Mouse (Mus musculus): ENCODE results near the gene Chmp6.

Gene Chmp6

DNA sequence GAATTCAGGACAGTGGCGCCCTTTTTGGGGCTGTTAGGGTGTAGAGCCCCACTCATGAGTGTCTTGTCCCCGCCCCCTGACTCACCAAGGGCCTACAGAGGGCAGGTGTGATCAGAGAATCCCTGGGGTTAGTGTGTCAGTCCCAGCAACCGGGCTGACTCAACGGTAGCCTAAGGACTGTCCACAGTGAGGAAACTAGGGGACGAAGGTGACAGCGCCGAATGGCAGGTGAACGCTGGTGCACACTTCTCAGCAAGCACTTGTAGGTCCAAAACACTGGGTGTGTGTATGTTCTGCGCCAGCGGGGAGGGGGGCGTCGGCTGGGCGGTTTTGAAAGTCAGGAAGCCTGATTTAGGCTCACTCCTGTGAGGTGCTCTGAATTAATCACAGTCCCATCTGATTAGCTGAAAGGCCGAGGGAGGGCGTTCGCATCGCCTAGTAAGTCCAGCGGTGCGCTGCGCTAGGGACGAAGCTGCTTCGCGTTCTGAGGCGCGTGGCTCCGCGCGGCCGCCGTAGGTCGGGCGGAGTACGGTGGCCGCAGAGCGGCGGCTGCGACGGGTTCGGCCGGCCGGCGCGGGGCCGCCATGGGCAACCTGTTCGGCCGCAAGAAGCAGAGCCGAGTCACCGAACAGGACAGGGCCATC lies at the start of gene Chmp6:
Chmp6 (plus strand) TSS at position 151 of the 644 bp plus-strand sequence.
- DNase-seq (ENCODE audit: low read depth, low spot score), result peak; percentile 75

DNA sequence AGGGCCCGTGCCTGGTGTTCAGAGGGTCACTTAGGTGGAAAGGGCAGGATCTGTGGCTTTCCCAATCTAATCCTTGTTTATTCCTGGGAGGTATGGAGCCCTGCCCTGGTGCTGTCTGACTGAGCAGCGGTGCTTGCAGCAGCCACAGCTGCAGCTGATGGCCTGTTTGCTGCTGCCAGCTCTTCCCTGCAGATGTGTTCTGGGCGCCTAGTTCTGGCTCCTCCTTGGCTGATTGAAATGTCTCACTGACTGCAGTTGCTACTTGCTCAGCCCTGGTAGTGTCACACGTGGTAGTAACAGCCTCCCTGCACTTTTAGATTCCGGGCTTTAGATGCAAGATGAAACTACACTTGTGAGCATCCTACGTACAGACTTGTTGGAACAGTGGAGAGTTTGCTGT lies 46.4 kb upstream of the Chmp6 start:
- no peak for DNase-seq (ENCODE audit: low read depth, low spot score)

DNA sequence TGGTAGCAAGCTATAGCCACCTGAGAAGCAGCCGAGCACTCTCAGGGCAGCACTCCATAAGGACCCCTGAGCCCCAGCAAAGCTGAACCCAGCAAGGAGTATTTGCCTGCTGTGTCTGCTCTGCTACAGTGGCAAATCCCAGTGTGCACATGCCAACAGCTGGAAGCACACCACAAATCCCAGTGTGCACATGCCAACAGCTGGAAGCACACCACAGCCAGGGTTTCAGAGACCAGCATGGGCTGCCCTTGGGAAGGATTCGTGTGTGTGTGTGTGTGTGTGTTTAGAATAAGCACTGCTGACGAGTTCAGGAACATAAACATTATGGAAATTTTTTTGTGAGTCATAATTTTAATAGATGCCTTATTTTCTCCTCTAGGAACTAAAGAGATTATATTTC lies 45.1 kb upstream of the Chmp6 start:
- no peak for DNase-seq (ENCODE audit: low read depth, low spot score)

DNA sequence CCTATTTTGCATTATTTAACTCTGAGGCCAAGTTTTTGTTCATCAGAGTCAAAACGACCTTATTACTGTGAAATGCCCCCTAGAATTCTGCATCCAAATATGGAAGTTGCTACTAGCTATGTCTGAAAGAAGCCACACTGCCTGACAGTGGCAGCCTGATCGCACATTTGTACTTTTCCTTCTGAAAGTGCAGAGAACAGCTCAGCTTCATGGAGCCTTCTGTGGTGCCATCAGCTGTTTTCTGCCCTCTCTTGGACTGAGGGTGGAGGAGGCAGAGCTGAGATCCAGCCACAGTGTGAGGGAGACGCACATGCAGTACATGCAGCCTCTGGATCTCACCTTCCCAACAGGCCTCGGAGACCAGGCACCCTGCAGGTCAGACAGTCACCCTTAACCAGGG lies 44.7 kb upstream of the Chmp6 start:
- DNase-seq (ENCODE audit: low read depth, low spot score), result no peak

DNA sequence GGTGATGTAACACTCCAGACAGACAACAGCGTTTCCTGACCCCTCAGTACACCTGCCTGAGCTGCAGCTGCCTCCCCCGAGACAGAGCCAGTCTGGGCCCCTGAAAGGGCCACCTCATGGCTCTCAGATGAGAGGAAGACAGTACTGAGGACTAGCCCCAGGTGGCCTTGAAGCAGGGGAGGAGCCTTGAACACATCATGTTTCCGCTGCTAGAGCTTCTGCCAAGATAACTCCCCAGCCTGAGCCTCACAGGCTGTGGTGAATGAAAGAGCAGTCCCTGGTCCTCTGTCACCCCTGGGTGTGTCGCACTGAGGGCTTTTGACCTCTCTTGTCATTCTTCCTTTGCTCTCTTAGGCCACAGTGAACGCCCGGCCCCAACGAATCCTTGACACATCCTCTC lies 42.1 kb upstream of the Chmp6 start:
- DNase-seq (ENCODE audit: low read depth, low spot score), result no peak

DNA sequence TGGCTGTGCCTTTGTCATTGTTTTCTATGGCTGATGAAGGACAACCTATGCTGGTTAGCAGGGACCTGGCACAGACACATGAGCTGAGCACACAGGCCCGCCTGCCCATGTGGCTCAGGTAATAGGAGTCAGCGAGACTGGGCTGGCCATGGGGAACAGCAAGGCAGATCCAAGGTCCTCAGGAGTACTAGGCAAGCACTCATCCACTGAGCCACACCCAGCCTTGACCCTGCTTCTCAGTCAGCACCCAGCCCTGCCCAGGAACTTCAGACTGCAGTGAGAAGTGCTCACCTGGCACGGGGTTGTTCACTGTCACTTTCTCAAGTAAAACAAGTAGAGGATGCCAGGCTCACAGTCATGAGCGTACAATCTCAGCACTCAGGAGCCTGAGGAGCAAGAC lies 39.6 kb upstream of the Chmp6 start:
- DNase-seq (ENCODE audit: low read depth, low spot score), result no peak

DNA sequence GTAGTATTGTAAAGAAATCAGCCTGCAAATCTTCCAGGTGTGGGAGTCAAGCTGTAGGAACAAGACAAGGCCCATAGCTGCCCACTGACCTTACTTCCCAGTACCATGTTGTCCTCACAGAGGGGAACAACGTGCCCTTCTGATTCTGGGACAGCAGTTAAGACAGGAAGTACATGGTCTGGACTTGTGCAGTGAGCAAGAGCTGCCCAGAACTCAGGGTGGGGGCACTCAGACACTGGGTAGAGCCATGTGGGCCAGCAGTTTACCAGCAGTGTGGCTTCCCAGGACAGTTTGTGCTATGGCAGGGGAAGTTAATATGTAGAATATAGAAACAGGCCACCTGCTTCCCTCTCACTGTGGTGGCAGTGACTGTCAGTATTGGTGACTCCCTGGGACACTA lies 38.4 kb upstream of the Chmp6 start:
- DNase-seq (ENCODE audit: low read depth, low spot score), result no peak

DNA sequence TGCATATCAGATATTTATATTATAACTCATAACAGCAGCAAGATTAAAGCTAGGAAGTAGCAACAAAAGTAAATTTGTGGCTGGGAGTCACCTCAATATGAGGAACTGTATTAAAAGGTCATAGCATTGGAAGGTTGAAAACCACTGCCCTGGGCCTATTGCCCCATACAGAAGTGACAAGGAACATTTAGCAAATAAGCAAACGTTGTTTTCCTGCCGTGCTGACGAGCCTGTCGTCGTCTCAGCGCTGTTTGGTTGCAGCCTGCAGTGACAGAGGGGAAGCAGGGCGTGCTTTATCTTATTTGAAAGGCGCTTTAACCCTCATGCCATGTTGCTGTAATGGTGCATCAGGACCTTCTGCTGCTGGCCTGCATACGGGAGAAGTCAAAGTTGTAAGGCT lies 37.6 kb upstream of the Chmp6 start:
- DNase-seq (ENCODE audit: low read depth, low spot score), result no peak

DNA sequence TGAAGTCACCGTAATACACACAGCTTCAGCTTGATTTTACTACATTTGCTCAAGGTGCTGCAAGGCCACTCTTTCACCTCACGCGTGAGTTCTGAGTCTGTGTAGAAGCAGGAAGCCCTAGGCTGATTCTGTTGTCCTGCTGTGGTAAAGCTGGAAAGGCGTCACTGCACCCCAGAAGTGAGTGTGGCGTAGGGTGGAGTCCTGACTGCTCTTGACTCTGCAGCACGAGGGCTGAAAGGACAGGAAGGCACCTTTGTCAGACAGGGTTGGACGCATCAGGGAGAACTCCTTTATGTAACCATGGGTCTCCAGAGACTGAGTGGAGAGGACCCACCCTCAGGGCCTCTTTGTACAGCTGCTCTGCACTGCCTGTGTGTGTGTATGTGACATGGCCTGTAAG lies 36.1 kb upstream of the Chmp6 start:
- no peak for DNase-seq (ENCODE audit: low read depth, low spot score)

DNA sequence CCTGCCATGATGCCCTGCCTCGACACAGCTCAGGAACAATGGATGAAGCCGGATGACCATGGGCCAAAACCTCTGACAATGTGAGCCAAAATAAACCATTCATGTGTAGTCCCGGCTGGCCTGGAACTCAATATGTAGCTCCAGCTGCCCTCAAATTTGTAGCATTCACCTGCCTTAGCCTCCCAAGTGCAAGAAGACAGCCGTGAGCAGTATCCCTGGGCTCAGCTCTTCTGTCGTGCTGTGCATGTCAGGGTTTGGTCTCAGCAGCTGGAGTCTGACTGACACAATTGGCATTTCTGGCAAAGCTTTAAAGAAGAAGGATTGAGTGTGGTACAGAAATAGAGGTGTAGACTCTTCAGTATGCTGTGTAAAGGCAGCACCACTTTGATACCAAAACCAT lies 33.7 kb upstream of the Chmp6 start:
- no peak for DNase-seq (ENCODE audit: low read depth, low spot score)

DNA sequence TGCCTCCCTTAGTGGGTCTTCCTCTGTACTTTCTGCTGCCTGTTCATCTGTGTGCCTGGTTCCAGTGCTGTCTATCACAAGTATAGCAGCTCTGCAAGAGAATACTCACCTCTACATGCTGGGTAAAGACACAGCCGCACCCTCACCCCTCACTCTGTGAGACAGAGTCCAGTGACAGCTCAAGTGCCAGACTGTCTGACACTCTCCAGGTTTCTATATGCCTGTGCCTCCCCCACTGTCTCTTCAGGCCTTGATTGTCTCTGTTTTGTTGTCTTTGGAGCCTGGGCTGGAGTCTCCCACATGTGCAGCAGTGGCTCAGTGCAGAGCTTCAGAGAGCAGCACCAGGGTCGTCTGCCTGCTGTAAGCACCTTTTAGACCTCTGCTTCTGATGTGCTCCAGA lies 29.6 kb upstream of the Chmp6 start:
- DNase-seq (ENCODE audit: low read depth, low spot score), result no peak

DNA sequence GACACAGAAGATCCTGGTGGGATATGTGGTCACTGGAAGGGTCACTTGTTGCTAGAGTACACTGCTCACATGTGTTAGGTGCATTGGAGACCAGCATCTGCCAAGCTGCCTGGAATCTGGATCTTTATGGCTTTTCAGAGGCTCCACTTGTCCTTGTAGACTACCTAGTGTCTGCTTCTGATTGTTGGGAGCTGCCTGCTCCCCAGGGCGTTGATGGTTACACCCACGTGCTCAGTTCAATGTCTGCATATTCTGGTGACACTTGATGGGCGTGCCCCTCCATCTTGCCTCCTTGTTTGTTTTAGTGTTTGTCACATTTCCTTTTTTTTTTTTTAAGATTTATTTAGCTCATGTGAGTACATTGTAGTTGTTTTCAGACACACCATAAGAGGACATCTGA lies 23.3 kb upstream of the Chmp6 start:
- DNase-seq (ENCODE audit: low read depth, low spot score), result no peak

DNA sequence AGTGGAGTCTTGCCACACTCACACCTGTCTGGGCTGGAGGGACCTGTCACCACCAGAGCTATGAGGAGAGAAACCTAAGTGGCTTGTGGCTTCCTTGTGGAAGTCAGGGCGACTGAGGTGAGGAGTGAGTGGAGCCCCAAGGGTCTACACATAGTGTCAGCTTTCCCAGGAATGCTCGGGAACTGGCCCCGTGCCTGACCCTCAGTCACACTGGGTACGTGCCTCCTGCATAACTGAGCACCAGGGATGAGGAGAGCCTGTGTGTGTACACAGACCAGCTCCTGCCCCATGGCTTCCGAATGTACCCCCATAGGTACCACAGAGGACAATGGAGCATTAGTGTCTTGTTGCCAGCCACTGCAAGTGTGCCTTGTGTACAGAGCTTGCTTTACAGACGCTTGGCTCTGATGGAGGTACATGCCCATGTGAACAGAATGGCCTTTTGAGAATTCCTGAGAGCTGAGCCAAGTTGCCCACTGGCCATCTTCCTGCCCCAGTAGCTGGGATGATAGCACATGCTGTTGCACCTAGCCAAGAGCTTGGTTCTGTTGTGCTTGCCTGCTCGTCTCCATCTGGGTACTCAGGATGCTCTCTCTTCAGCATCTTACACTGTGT lies 21.5 kb upstream of the Chmp6 start:
- no peak for DNase-seq (ENCODE audit: low read depth, low spot score)

DNA sequence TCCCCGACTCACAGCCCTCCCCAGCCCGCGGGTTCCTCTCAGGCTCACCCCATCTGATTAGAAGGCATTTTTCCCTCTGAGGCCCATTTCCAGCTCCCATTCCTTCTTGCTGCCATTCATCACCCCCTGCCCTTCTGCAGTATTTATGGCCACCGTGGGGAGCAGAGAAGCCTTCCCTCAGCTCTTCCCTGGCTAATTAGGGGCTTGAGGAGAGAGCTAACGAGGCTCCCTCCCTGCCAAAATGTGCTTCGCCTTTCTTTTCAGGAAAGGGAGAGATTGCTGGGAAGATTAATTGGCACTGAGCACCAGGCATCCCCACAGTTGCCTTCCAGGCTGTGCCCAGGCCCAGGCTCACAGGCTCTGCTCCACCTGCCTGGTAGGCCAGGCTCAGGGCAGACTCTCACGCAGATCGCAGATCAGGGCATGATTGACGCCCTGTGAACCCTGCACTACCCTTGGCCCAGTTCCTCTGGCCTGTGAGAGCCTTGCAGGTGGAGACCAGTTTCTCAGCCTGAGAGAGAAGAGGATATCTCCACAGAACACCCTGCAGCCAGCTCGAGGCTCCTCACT lies 19.5 kb upstream of the Chmp6 start:
- DNase-seq (ENCODE audit: low read depth, low spot score), result no peak

DNA sequence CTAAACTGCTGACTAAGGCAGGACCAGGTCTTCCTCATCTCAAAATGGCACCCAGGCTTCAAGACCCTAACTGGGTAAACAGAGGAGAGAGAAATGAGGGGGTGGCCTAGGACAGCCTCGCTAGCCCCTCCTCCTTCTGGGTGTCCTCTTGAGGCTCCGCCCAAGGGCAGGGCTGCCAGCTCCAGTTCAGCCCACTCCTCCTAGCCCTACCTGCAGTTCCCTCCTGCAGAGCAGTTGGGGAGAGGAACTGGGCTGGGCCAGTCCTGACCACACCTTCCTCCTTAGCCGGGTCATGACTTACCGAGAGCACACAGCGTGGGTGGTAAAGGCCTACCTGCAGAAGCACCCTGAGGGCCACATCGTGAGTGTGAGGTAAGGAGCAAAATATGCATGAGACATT lies 18.6 kb upstream of the Chmp6 start:
- DNase-seq (ENCODE audit: low read depth, low spot score), result peak; percentile 54

DNA sequence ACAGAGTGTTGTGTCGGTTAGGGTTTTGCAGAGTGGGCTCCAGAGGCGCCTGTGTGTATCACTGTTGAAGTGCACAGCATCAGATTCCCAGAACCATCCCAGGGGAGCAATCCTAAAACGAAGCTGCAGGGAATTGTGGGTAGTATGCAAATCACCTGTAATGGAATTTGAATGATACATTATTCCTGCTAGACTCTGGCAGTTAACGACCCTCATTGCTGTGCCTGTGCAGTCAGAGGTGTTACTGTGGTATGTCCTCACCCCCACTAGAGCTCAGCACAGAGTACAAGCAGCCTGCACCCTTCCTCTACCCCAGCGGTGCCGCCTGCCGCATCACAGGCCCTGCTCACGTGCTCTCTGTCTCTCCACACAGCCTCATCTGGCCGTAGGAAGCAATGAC lies 16.2 kb upstream of the Chmp6 start:
- no peak for DNase-seq (ENCODE audit: low read depth, low spot score)

DNA sequence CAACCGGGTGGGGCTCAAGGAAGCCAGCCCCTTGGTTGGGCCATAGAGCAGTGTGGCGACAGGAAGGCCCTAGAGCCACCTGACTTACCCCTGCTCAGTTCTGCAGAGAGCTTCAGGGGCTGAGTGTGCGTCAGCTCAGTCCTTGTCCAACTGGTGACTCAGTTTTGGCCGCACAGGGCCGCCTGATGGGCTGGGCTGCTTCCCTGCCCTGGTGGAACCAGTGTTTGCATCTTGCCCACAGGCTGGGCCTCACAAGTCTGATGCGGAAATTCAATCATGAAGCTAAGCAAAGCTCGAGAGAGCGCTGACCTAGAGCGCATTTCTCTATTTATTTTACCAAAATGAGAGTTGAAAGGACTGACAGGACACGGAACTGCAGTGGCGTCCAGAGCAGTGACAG lies 14.3 kb upstream of the Chmp6 start:
- DNase-seq (ENCODE audit: low read depth, low spot score), result no peak

DNA sequence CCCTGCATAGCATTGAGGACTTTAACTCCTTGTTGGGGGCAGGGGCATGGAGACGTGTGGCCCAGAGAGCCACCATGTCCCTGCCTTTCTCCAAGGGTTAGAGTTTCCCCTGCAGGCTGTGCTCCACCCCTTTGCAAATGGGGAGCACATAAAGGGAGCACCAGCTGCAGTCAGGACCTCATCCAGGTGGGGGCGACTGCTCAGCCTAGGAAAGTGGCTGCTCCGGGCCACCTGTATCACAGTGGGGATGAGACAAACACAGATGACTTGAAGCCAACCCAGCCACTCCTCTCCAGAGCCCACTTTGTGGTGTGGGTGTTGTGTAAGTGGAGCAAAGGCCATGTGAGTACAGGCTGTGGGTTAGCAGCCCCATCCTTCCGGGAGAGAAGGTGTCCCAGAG lies 12.1 kb upstream of the Chmp6 start:
- no peak for DNase-seq (ENCODE audit: low read depth, low spot score)

DNA sequence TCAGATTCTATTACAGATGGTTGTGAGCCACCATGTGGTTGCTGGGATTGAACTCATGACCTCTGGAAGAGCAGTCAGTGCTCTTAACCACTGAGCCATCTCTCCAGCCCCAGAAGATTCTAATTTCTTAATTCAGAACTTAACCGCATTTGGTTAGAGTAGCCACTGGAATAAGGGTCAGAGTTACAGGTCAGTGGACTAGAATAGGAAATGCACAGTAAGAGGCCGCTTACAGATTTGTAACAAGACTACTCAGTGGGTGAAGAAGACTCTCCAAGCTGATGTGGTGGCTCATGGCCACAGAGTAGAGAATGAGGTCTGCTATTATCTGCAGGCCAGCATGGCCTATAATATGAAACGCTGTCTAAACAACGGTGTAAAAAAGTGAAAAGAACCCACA lies 10.3 kb upstream of the Chmp6 start:
- DNase-seq (ENCODE audit: low read depth, low spot score), result no peak

DNA sequence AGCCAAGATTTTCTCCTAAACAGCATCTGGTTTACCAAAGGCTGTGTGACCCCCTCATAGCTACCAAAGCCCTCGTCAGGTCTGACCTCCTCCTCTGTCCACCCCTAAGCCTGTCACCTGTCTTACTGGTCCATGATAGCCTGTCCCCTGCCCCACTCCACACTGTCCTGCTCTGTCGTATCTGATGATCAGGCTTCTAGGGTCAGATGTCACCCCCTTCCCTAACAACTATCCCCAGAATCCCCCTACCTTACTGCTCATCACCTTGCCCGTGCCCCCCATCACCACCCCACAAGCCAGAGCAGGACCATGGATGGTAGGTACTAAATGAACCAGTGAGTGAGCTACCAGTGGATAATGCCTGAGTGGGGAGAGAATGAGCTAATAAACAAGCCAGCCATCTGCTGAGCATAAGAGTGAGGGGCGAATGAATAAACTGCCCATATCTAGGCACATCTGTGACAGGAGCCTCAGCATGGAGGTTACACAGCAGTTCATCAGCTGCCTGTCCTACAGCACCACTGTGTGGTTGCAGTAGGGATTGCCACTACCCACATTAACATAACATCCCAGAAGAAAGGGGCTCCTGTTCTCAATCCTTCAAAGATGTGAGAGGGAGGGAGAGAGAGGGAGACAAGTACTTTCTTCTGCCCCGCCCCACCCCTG lies 8.5 kb upstream of the Chmp6 start:
- peak; percentile 69 for DNase-seq (ENCODE audit: low read depth, low spot score)

DNA sequence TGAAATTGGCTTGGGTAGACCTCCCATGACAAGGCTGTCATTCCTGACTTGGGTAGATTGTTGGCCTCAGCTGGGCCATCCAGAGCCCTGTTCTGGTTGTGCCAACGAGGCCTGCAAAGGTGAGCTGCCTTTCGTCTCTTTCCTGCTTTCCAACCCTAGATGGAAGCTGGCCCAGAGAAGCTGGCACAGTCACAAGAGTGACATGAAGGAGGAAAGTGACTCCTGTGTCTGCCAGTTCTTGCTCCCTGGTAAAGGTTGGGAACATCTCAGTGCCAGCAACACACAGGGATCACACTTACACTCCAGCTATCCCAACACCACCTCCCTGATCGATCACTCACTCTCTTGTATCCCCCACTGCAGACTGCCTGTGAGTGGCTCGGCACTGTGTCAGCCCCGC lies 7.4 kb upstream of the Chmp6 start:
- no peak for DNase-seq (ENCODE audit: low read depth, low spot score)

DNA sequence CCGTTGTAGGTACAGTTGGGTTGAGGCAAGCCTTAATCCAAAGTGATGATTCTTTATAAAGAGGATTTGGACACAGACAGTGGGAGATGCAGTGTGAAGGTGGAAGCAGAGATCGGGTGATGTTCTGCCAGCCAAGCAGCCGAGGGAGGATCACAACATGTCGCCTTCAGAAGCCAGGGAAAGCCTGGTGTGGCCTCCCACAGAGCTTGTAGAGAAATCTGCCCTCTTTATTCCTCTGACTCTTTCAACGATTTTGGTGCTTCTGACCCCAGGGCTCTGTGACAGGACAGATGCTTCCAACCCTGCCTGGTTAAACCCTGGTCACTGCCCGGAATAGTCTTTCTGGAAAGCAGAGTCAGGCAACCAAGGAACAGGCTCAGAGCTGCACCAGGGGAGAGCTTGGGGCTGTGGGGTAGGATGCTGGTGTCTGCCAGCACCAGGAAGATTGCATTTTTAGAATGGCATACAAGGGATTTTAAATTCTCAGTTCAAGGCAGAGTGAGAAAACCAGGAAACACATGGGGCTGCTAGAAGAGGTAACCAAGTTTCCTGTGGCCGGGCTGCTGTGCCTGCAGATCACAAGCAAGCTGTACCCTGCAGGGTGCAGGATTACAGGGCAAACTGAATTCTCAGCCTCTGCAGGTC lies 6.1 kb upstream of the Chmp6 start:
- no peak for DNase-seq (ENCODE audit: low read depth, low spot score)

DNA sequence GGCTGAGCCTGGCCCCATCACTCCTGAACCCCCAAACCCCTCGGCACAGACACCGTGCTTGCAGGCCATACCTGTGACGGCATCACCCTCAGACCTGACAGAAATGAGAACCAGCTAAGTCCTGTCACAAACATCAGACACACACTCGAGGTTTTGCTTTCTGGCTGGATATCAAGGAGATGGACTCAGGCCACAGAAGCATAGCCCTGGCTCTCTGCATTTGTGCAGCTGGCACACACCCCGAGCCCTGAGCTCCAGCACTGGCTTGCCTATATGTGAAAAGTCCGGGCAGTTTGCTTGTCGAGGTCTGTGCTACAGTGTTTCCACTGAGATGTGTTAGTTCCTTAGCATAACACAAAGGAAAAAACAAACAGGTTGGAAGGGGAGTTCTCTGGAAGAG lies 5.5 kb upstream of the Chmp6 start:
- no peak for DNase-seq (ENCODE audit: low read depth, low spot score)
